Mouse (Mus musculus) left cerebral cortex, postnatal 25 days (tissue): Measurements from ENCODE around the gene Atp4b. TPM values are rescaled to one million over a fixed set of nuclear protein-coding genes. Genes with fewer than 3 reads are reported as not detected.

Experiments used
- DNase-seq, 2 experiments: peaks; one replicate each; pipeline ENCODE4 v3.0.0; 2022; ENCODE audit warnings: low spot score in 2 of 2, mixed read lengths in 1 of 2
- intact Hi-C: fragments of 180-260 bp; cut with DNase I; formaldehyde crosslinking; loops from one replicate; pipeline ENCODE4 v1.15.1; 2025
- total RNA-seq, 2 experiments: library from RNA; stranded (reverse); gene quantifications; 2 replicates each; pipeline ENCODE4 v1.2.3; 2021

Atp4b gene
- total RNA-seq, 2 experiments from 2014 or later, result not detected

- intact Hi-C loops, result no loop called here
- DNase-seq, result no peak
Observed at GRCm38 (mm10) chr8:13387728-13388127, 8.9 kb downstream of the Atp4b start.

- DNase-seq, result no peak
- intact Hi-C loops, result no loop called here
Observed at GRCm38 (mm10) chr8:13386366-13386765, 10.3 kb downstream of the Atp4b start.

DNA sequence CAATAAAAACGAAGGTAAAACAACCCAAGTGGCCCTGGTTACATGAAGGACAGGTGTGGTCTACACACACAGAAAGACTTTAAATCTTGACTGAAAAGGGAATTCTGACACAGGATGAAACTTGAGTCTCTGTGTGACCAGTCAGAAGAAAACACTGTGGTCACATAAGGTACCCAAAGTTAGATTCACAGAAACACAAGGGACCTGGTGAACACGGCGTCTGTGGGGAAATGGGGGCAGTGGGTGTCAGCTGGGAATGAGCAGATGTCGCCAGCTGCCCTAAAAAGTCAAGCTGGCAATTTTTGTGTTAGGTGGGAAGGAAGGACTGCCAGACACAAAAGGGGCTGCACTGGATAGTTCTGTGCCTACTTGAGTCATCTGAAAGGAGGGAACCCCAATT is 13.6 kb downstream of the Atp4b start:
- intact Hi-C loops, result no loop called here
- DNase-seq, result no peak

DNA sequence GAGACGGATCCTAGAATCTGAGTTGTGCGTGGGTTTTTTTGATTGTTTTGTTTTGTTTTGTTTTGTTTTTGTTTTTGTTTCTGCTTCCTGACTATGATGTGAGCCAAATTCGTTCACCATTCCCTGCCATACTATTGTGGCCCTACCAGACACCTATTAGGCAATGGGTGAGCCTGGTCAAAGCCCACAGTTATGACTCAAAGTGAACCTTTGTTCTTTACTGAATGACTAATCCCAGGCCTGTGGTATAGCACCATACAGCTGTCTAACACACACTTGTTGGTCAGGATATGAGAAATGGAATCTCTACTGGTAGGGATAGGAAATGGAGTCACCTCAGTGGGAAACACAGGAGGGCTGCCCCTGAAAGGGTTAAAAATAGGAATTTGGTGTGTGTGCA is 14.1 kb downstream of the Atp4b start:
- DNase-seq, result no peak

GRCm38 (mm10) chr8:13381630-13382029 is 15.0 kb downstream of the Atp4b start:
- DNase-seq, result no peak
- intact Hi-C loops, result no loop called here

More for the DNA sequence above, 14.1 kb downstream of the Atp4b start:
- intact Hi-C loops, result no loop called here

- no peak for DNase-seq
- intact Hi-C loops, result no loop called here
Observed at GRCm38 (mm10) chr8:13373151-13373662, 23.4 kb downstream of the Atp4b start.

DNA sequence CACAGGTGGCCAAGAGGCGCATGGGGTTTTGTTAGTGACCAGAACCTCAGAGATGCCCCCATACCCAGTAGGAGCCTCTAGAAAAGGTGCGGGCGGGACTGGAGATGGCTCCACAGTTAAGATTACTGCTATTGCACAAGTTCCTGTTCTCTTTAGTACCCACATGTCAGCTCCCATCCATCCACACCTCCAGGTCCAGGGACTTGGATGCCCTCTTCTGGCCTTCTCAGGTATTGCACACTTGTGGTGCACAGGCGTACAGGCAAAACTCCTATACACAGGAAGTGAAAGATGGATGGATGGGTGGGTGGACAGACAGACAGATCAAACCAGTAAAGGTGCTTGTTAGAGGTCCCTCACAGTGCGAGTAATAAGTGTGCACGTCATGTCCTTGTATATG is 34.8 kb downstream of the Atp4b start:
- intact Hi-C loops, result no loop called here
- no peak for DNase-seq

DNA sequence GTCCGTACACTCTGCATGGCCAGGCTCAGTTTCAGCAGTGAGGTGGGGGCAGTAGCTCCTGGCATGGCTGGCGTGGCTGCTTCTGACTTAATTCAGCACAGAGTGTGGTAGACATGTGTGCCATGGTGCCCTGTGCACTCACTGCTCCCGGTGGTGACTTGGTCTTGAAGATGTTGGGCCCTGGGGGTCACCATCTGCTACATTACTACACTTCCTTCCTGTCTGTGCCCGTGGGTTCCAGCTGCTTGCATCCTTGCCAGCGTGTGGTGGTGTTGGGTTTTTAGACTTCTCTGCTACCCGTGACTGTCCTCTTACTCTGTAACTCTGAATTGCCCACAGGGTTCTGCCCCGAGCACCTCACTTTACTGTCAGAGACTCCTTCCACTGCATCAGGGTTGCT is 36.4 kb downstream of the Atp4b start:
- no peak for DNase-seq
- intact Hi-C loops, result no loop called here

GRCm38 (mm10) chr8:13356681-13357080 is 39.9 kb downstream of the Atp4b start:
- intact Hi-C loops, result no loop called here
- DNase-seq, result no peak

DNA sequence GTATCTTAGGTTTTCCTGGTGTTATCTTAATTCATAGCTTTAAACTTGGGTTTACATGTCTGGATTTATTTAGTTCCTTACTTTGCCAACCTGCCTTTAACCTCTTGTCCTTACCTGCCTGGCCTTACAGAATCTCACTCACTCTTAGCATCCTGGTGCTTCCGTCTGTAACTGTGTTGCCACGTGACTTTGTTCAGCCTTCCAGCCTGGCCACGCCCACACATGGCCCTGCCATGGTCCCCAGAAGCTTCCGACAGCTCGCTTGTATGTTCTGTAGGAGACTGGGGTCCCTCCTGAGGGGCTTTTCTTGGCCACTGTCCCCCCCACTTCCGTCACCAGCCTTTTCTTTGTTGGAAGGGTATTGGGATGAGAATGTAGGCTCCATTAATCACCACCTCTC is 40.4 kb downstream of the Atp4b start:
- no peak for DNase-seq
- intact Hi-C loops, result no loop called here

DNA sequence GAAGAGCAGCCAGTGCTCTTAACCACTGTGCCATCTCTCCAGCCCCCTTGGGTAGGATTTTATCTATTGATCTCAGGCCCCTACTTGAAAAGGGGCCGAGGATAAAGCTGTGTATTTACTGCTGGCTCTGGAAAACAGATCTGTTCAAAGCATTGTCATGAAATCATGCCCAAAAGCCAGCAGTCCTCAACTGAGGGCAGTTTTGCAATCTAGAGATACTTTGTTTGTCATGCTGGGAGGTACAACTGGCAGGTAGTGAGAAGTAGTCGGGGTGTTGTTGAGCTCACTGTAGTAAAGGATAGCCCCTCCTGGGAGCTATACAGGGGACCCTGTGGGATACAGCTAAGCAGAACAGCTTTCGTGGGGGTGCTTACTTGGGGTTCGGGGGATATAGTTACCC is 42.7 kb downstream of the Atp4b start:
- no peak for DNase-seq
- intact Hi-C loops, result no loop called here

- DNase-seq, result no peak
- intact Hi-C loops, result no loop called here
Observed at GRCm38 (mm10) chr8:13353155-13353833, 43.3 kb downstream of the Atp4b start.

- peak in 1 of 2 experiments; percentile 39 for DNase-seq
- intact Hi-C loops, result no loop called here
Observed at GRCm38 (mm10) chr8:13352601-13353000, 44.0 kb downstream of the Atp4b start.

DNA sequence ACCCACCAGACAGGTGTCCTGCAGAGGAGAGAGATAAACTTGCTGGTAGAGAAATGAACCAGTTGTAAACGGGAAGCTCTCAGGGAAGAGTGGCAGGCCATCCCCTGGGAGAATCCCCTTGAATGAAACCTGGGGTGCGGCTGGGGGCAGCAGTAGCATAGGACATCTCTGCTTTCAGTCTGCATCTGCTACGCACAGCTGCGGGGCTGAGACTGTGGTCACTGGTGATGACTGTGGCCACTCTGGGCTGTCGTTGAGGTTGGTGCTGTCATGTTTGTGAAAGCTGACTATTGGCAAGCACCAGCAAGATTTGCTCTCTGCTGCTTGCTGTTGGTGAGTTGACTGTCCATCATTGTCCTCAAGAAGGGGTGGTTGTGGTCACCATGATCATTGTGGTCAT is 45.0 kb downstream of the Atp4b start:
- intact Hi-C loops, result no loop called here

GRCm38 (mm10) chr8:13350052-13350451 is 46.6 kb downstream of the Atp4b start:
- DNase-seq, result no peak
- intact Hi-C loops, result no loop called here

More for the DNA sequence above, 45.0 kb downstream of the Atp4b start:
- DNase-seq, result no peak

GRCm38 (mm10) chr8:13343134-13343533 is 53.5 kb downstream of the Atp4b start:
- no peak for DNase-seq
- intact Hi-C loops, result no loop called here

DNA sequence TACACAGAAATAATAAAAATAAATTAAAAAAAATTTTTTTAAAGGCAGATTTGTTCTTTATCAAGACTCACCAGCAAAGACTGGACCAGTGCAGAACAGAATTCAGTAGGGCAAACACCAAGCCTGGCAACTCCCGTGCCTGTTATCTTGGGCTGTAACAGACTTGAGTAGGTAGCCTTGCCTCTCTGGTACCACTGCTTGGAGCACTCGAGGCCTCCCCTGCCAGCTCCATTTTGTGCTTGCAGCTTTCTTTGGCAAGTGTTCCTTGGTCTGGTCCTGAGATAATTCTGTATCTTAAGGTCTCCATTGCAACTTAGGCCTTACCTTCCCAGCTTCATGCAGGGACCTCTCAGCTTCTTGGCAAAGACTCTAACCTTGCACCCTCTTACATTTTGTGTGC is 54.3 kb downstream of the Atp4b start:
- DNase-seq, result no peak
- intact Hi-C loops, result no loop called here

DNA sequence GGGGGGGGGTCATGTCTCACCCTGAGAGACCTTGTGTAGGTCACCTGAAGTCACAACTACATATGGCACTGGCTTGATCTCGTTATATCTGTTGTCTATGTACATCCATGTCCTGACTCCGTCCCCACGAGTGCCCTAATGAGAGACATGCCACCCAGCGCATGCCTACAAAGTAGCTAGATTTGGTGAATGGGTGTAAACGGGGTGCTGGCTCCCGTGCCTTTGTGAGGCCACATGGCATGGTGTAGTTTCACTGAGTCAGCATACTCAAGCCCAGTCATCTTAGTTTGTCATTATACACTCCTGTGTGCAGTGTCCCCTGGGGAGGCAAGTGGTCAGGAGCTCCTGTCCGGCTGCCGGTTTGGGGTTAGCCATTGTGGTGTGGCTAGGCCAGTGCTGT is 56.0 kb downstream of the Atp4b start:
- intact Hi-C loops, result no loop called here
- DNase-seq, result no peak

GRCm38 (mm10) chr8:13339646-13339990 is 57.0 kb downstream of the Atp4b start:
- intact Hi-C loops, result no loop called here
- DNase-seq, result no peak

GRCm38 (mm10) chr8:13338901-13339645 is 57.6 kb downstream of the Atp4b start:
- intact Hi-C loops, result no loop called here
- peak in 1 of 2 experiments; percentile 21 for DNase-seq

DNA sequence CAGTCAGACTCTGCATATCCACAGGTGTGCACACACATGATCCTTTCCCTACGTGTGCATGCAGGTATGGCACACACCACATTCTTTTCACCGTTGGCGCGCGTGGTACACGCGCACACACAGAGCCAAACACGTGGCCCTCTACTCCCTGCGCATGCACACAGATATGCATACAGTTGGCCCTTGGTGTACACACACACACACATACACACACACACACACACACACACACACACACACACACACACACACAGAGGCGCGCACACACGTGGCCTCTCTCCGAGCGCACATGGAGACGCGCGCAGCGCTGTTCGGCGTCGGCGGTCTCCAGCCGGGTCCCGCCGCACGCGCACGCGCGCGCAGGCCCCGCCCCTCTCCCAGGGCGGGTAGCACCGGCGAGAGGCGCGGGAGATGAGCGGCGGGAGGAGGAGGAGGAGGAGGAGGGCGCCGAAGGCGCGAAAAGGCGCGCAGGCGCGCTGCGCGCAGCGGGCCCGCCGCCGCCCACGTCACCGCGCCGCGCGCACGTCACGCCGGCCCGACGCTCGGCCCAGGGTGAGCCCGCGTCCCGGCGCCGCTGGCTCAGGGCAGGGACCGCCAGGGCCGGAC is 58.3 kb downstream of the Atp4b start, which contains the start of gene Tfdp1:
Gene Tfdp1, plus strand, starts transcription at position 497 of the 606 bp plus-strand sequence.
- intact Hi-C loops, result no loop called here
- DNase-seq, result peak; percentile 83 to 84
